Mouse (Mus musculus) thymus, postnatal 36 days (tissue): ENCODE measurements around the gene Plekhh2.

Experiments used
- DNase-seq, 2 experiments: peaks; one replicate each; pipeline ENCODE4 v3.0.0; 2022; ENCODE audit warnings: mixed read lengths in 2 of 2

The Plekhh2 gene

GRCm38 (mm10) chr17:84646477-84646876 lies 134.8 kb downstream of the Plekhh2 start:
- no peak for DNase-seq

DNA sequence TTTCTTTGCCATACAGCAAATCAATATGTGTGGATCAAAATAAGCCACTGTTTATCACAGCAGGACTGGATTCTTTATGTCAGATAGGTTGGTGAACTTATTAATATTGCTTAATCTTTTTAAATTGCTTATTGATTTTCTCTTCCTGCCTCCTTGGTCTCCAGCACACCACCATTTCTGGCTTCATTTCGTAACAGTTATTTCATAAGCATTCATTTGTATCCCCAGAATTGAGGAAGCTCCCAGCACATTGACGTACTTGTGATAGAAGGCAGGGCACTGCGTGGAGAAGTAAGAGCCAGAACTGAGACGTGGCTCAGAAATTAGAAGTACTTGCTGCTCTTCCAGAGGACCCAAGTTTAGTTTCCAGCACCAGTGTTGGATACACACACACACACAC lies 135.9 kb downstream of the Plekhh2 start:
- no peak for DNase-seq

DNA sequence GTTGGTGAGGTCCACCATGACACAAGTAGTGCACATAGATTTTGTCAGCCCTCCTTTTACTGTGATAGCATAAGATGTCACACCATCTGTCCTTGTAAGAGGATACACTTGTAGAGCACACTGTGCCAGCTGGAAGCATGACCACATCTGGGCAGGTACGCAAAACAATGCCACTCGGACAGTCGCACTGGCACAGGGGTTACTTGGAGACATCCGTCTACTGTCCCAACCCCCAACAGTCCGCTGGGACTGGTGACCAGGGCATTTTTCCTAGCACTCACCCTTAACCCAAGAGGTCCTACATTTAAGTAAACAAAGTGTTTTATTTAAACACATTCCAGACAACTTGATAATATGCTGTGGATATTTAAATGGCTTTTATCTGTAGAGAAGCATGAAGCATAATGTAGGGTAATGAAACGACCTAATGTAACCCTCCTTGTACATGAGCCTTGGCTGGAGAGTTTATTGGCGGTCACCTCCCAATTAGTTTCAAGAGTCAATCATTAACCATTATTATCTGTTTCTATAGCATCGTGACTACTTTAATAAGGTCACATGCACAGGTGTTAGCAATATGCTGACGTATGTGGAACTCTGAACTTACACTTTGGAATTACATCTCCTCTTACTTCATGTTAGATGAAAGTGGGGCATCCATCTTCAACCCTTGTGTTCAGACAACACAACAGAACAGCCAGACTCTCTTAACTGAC lies 138.8 kb downstream of the Plekhh2 start:
- DNase-seq: no peak

DNA sequence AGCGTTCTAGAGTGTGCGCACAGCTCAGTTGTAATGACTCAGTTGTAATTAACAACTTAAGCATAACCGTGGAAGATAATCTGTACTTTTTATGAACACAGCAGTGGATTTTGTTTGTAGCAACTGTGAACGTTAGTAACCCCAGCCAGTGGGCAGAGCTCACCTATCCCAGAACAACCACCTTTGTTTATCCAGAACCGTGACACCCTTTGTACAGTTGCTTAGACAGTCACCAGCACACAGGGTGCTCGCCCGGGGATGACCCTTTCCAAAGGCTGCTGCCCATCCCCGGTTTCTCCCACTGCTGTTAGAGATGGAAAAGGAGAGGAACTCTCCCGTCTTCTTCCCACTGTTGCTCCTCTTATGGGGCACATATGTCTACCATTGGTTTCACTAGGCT lies 141.8 kb downstream of the Plekhh2 start:
- no peak for DNase-seq

DNA sequence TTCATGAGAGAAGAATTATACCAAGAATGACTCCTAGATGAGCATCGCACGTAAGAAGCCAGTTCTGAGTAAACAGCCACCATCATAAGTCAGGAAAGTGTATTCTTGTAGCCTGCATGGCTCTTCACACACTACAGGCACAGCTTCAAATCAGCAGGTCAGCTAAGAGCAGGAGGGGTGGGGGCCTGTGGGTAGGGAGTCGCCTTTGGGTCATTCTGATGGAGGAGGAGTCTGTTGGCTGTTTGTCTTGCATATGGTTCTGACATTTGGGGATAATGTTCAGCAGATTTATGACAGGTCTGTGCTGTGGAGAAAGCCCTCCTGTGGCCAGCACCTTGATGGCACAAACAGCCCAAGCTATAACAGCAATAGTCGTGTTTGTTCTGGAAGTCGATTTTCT lies 144.5 kb downstream of the Plekhh2 start:
- no peak for DNase-seq

- DNase-seq: no peak
Measured at GRCm38 (mm10) chr17:84656653-84657421, 145.1 kb downstream of the Plekhh2 start.

- no peak for DNase-seq
Measured at GRCm38 (mm10) chr17:84657422-84657732, 145.7 kb downstream of the Plekhh2 start.

DNA sequence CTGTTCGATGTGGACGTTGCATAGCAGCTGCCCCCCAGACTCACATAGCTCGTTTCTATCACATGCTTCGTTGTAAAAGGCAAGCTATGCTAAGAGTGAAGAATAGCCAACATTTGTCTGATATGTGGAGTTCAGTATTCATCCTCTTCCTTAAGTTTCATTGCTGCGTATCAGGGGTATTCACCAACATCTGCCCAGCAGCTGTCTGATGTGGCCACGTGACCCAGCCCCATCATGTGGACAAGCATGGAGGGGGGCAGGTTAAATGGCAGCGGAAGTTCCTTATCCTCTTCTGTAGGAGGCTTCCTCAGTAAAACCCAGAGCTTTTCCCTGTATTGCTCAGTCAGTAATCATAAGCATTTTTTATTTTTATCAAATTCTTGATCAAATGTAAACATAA lies 146.1 kb downstream of the Plekhh2 start:
- DNase-seq: no peak

DNA sequence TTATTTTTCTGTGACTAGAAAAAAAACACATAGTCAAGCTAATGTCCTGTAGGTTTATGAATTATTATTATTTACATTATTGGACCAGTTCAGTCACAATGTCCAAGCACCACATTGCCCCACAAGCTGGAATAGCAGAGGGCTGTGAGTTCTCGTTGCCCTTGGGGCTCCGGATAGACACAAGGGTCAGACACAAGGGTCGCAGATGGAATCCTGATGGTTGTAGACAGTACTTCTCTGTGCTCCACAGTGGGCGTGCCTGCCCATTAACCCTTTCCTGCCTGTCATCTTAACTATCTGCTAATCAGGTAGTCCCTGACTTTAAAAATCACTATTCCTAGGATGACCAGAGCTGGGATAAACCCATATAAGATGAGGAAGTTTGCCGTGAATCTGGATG lies 146.5 kb downstream of the Plekhh2 start:
- DNase-seq: no peak

DNA sequence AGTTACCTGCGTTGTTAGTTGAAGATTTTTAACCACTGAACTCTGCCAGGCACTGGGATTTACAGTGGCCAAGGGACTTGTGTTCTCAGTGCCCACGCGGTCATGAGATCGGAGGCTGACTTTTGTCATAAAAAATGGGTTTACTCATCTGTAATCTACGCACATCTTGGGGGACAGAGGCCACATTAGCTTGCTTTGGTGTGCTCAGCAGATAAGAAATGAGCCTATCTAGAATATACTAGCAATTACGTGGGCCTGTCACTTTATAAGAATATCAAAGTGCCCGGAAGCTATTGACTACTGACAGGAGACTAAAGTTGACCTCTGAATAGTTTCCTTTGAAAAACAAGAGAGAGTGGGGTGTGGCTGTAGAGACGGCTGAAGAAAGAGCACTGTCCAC lies 147.3 kb downstream of the Plekhh2 start:
- DNase-seq: no peak

GRCm38 (mm10) chr17:84665053-84665452 lies 153.4 kb downstream of the Plekhh2 start:
- DNase-seq: no peak

GRCm38 (mm10) chr17:84665691-84666090 lies 154.0 kb downstream of the Plekhh2 start:
- no peak for DNase-seq

DNA sequence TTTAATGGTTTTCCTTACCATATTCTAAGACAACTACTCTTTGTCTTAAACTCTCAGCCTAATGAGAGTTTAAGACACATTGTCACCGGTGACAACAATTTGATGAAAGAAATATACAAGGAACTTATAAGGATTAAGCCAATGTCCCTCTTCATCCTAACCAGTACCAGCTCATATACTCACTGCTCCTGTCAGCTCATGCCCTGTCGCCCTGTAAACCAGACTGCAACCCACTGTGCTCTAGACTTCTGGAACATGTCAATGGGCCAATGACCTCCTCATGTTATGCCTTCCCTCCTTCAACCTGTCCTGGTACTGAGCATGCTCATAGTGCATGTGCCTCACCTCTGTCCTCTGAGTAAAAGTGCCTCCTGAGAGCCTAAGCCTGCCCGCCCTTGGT lies 156.2 kb downstream of the Plekhh2 start:
- DNase-seq: no peak
